Comparison of ENCODE assay signal across 9 mouse cellular contexts in genomic region chr3:89337062-89337720, GRCm38 (mm10). TPM values are rescaled to one million over a fixed set of nuclear protein-coding genes. Genes with fewer than 3 reads are reported as not detected.
A peak's percentile ranks its signal among the peaks of the same experiment; 100 is the strongest.
DNase-seq lines count a peak whose midpoint lies in the region; ATAC-seq lines count a peak whose summit lies in the region.
"Had no signal": no experiment of that assay in that cellular context is flagged by ENCODE, and none has a peak within 500 bp of the region (broad histone marks: within the 10 kb centered on the region; RNA-seq: fewer than 3 reads in every experiment).

No protein-coding gene starts in this region.

- H3K4me3 ChIP-seq in kidney, embryonic 16.5 days (ENCODE audit: low read length) = peak overlapping the region; percentile 96
- peak overlapping the region; percentile 86 for H3K4me3 ChIP-seq in hindbrain, embryonic 12.5 days
- peak overlapping the region; percentile 59 for H3K4me3 ChIP-seq in midbrain, embryonic 15.5 days

- ATAC-seq in kidney, embryonic 16.5 days (ENCODE audit: low FRiP score, low TSS enrichment) = no peak; the same call in 1 of the 2 replicates
- ATAC-seq in hindbrain, embryonic 12.5 days (ENCODE audit: low FRiP score) = no peak; the same call in 1 of the 2 replicates
- ATAC-seq in midbrain, embryonic 15.5 days (replicated peaks) = no peak; the same call in 1 of the 2 replicates

- peak overlapping the region; percentile 73 for H3K4me2 ChIP-seq in kidney, embryonic 16.5 days (replicated peaks; ENCODE audit: low read depth, low read length)
- H3K4me2 ChIP-seq in hindbrain, embryonic 12.5 days (replicated peaks) = peak overlapping the region; percentile 69
- H3K4me2 ChIP-seq in midbrain, embryonic 15.5 days = peak overlapping the region; percentile 97

- peak overlapping the region; percentile 92 for H3K27ac ChIP-seq in kidney, embryonic 16.5 days (ENCODE audit: low read length)
- peak overlapping the region; percentile 92 for H3K27ac ChIP-seq in hindbrain, embryonic 12.5 days
- peak overlapping the region; percentile 66 for H3K27ac ChIP-seq in midbrain, embryonic 15.5 days
- H3K27ac ChIP-seq: macrophage had no signal

- H3K9me3 ChIP-seq in kidney, embryonic 16.5 days (ENCODE audit: low read length) = no peaks in the 10 kb centered on the region
- H3K9me3 ChIP-seq in hindbrain, embryonic 12.5 days (replicated peaks) = no peaks in the 10 kb centered on the region
- no peaks in the 10 kb centered on the region for H3K9me3 ChIP-seq in midbrain, embryonic 15.5 days

- H3K9ac ChIP-seq in kidney, embryonic 16.5 days (replicated peaks; ENCODE audit: low read length) = peak overlapping the region; percentile 97
- peak overlapping the region; percentile 83 for H3K9ac ChIP-seq in hindbrain, embryonic 12.5 days
- H3K9ac ChIP-seq in midbrain, embryonic 15.5 days = peak overlapping the region; percentile 69

- WGBS in kidney, embryonic 16.5 days = under 1% methylated on average over 21 of the region's 21 CpGs
- under 1% methylated on average over 21 of the region's 21 CpGs for WGBS in hindbrain, embryonic 12.5 days
- 1% methylated on average over 21 of the region's 21 CpGs for WGBS in midbrain, embryonic 15.5 days

- DNase-seq in kidney, postnatal 25 days = no peak
- peak; percentile 65 for DNase-seq in R1 (ENCODE audit: low read depth, low spot score)
- DNase-seq in adrenal gland, adult 8-10 months = no peak
- DNase-seq in left cerebral cortex, adult 8-10 months (ENCODE audit: low spot score in 2 of 2) = no peak
- DNase-seq in natural killer cell, adult 2 months (ENCODE audit: low spot score in 2 of 2) = no peak

- H3K36me3 ChIP-seq in kidney, embryonic 16.5 days (ENCODE audit: insufficient read depth, low read length) = peaks cover 24% of the 10 kb centered on the region
- H3K36me3 ChIP-seq in hindbrain, embryonic 12.5 days = peaks cover 15% of the 10 kb centered on the region
- H3K36me3 ChIP-seq in midbrain, embryonic 15.5 days (replicated peaks) = no peaks in the 10 kb centered on the region

- peaks cover 52% of the 10 kb centered on the region for H3K4me1 ChIP-seq in kidney, embryonic 16.5 days (ENCODE audit: insufficient read depth, low read length)
- peaks cover 50% of the 10 kb centered on the region for H3K4me1 ChIP-seq in hindbrain, embryonic 12.5 days
- peaks cover 55% of the 10 kb centered on the region for H3K4me1 ChIP-seq in midbrain, embryonic 15.5 days

- H3K27me3 ChIP-seq in kidney, embryonic 16.5 days (ENCODE audit: insufficient read depth, low read length) = no peaks in the 10 kb centered on the region
- H3K27me3 ChIP-seq in hindbrain, embryonic 12.5 days = no peaks in the 10 kb centered on the region
- no peaks in the 10 kb centered on the region for H3K27me3 ChIP-seq in midbrain, embryonic 15.5 days (replicated peaks)

RNA-seq across cellular contexts. Expression of gene Efna4, which starts 0.6 kb away (rescaled TPM):
- polyA plus RNA-seq in kidney, embryonic 16.5 days (2015; fragmentation: Nextera tagmentation; extraction: Ambion mirVana) = 29.2 and 31.3 TPM in 2 replicates
- polyA plus RNA-seq in hindbrain, embryonic 12.5 days (2016; fragmentation: Nextera tagmentation; extraction: Ambion mirVana) = 20.5 and 21.4 TPM in 2 replicates
- polyA plus RNA-seq in midbrain, embryonic 15.5 days (2015; fragmentation: Nextera tagmentation; extraction: Ambion mirVana) = 4.3 and 5.8 TPM in 2 replicates
- 1 to 10 TPM; 1.1 to 3.5 (median 1.9) TPM for total RNA-seq in adrenal gland, adult 8-10 months (2022)
- total RNA-seq in left cerebral cortex, adult 8-10 months (2022) = under 1 TPM in 3 of 4 experiments, not detected in 1; 0.22 to 0.46 (median 0.30) TPM
- polyA plus RNA-seq: macrophage had no signal

RNA-seq across cellular contexts. Expression of gene Adam15, which starts 12.6 kb away (rescaled TPM):
- polyA plus RNA-seq in kidney, embryonic 16.5 days (2015; fragmentation: Nextera tagmentation; extraction: Ambion mirVana) = 107 and 108 TPM in 2 replicates
- polyA plus RNA-seq in hindbrain, embryonic 12.5 days (2016; fragmentation: Nextera tagmentation; extraction: Ambion mirVana) = 40.3 and 41.9 TPM in 2 replicates
- polyA plus RNA-seq in midbrain, embryonic 15.5 days (2015; fragmentation: Nextera tagmentation; extraction: Ambion mirVana) = 59.5 and 62.2 TPM in 2 replicates
- 10 to 100 TPM; 58.4 to 85.4 (median 71.3) TPM for total RNA-seq in adrenal gland, adult 8-10 months (2022)
- total RNA-seq in left cerebral cortex, adult 8-10 months (2022) = 100 to 1,000 TPM; 104 to 122 (median 108) TPM

RNA-seq across cellular contexts. Expression of gene Efna3, which starts 14.4 kb away (rescaled TPM):
- polyA plus RNA-seq in kidney, embryonic 16.5 days (2015; fragmentation: Nextera tagmentation; extraction: Ambion mirVana) = 11.5 and 11.8 TPM in 2 replicates
- 21.7 and 22.2 TPM in 2 replicates for polyA plus RNA-seq in hindbrain, embryonic 12.5 days (2016; fragmentation: Nextera tagmentation; extraction: Ambion mirVana)
- 40.5 and 43.0 TPM in 2 replicates for polyA plus RNA-seq in midbrain, embryonic 15.5 days (2015; fragmentation: Nextera tagmentation; extraction: Ambion mirVana)
- 1 to 10 TPM in 1 of 4 experiments, under 1 TPM in 3; 0.15 to 1.5 (median 0.62) TPM for total RNA-seq in adrenal gland, adult 8-10 months (2022)
- 10 to 100 TPM; 50.1 to 61.2 (median 55.3) TPM for total RNA-seq in left cerebral cortex, adult 8-10 months (2022)
- polyA plus RNA-seq: macrophage had no signal

RNA-seq across cellular contexts. Expression of gene Dcst2, which starts 24.6 kb away (rescaled TPM):
- polyA plus RNA-seq in kidney, embryonic 16.5 days (2015; fragmentation: Nextera tagmentation; extraction: Ambion mirVana) = 0.32 and 0.35 TPM in 2 replicates
- polyA plus RNA-seq in hindbrain, embryonic 12.5 days (2016; fragmentation: Nextera tagmentation; extraction: Ambion mirVana) = 0.12 and 0.29 TPM in 2 replicates
- 0.14 and 0.17 TPM in 2 replicates for polyA plus RNA-seq in midbrain, embryonic 15.5 days (2015; fragmentation: Nextera tagmentation; extraction: Ambion mirVana)
- under 1 TPM; 0.43 to 0.78 (median 0.46) TPM for total RNA-seq in adrenal gland, adult 8-10 months (2022)
- under 1 TPM; 0.32 to 0.77 (median 0.42) TPM for total RNA-seq in left cerebral cortex, adult 8-10 months (2022)
- polyA plus RNA-seq: macrophage had no signal

RNA-seq across cellular contexts. Expression of gene Dcst1, which starts 27.9 kb away (rescaled TPM):
- polyA plus RNA-seq in kidney, embryonic 16.5 days (2015; fragmentation: Nextera tagmentation; extraction: Ambion mirVana) = 2.9 and 3.3 TPM in 2 replicates
- polyA plus RNA-seq in hindbrain, embryonic 12.5 days (2016; fragmentation: Nextera tagmentation; extraction: Ambion mirVana) = 0.71 and 0.76 TPM in 2 replicates
- polyA plus RNA-seq in midbrain, embryonic 15.5 days (2015; fragmentation: Nextera tagmentation; extraction: Ambion mirVana) = 0.89 and 0.99 TPM in 2 replicates
- total RNA-seq in adrenal gland, adult 8-10 months (2022) = 1 to 10 TPM in 2 of 4 experiments, under 1 TPM in 2; 0.20 to 2.2 (median 0.97) TPM
- total RNA-seq in left cerebral cortex, adult 8-10 months (2022) = under 1 TPM in 1 of 4 experiments, not detected in 3; 0.61 TPM
- polyA plus RNA-seq: macrophage had no signal
